Mouse (Mus musculus): Measurements from ENCODE around the gene Plin2.
"Not testable (repeated sequence)": the region's sequence is repeated elsewhere in the genome, so short reads cannot be mapped to it uniquely, and the experiment has no call there.

Plin2 gene

DNA sequence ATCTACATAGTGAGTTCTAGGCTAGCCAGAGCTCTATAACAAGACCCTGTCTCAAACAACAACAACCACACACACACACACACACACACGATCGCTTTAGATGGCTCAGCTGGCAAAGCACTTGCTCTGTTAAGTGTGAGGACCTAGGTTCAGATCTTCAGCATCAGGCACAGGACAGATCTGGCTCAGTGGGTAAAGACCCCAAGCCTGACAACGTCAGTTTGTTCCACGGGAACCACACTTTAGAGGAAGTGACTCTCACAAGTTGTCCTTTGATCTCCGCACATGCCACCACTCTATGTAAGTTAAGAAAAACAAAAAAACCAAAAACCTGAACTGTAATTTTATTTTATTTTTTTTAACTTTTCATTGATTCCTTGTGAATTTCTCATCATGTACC, 13.4 kb upstream of the Plin2 start:
- DNase-seq: no peak

DNA sequence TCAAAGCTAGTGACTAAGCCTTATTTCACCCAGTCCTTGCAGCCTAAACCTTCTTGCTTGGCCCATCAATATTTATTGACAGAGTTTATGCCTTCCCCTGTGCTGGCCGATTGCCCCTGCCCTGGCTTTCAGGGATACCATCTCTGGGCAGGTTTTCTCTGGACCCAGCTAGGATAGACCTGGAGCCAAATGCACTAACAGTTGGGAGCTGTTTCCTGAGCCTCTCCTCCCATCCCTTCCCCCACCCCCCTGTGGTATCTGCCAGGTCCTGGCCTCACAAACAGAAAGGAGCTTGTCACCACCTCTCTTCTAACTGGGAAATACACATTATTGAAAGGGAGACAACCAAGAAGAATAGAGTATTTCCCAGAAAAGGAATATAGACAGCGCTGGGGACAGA, 12.0 kb upstream of the Plin2 start:
- DNase-seq: peak; percentile 57

- DNase-seq: no peak
These were observed 11.6 kb upstream of the Plin2 start for GRCm38 (mm10) chr4:86681421-86681820.

DNA sequence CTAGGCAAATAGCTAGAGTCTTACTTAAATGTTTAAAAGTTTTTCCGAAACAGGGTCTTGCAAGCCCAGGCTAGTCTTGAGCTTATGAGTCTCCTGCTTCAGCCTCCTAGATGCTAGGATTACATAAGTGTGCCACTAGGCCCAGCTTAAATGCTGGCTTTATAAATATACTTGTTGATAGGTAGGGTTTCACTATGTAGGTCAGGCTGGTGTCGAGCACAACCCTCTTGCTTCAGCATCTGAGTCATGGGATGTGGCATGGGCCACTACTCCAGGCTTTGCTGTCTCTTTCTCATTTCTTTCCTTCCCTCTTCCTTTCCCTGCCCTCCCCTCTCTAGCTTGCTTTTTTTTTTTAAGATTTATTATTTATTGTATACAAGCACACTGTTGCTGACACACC, 9.8 kb upstream of the Plin2 start:
- no peak for DNase-seq

GRCm38 (mm10) chr4:86676756-86677155, 6.9 kb upstream of the Plin2 start:
- no peak for DNase-seq

GRCm38 (mm10) chr4:86674739-86675138, 4.9 kb upstream of the Plin2 start:
- peak; percentile 65 for DNase-seq

DNA sequence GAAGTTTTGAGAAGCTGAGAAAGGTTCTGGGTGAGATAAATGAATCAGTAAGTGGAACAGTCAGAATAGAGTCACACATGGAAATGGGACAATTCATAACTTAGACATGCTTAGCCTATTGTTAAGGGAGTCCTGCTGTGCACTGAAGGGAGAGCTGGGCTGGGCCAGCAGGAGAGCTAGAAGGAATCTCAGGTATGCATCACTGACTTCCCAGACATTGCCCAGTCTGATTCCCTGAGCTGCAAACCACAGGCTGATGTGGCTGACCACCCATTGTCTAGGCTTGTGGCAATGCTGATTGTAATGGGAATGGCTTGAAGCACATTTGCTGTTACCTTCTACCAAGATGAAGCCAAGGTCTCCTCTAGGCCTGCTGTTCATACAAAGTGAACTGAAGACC, 4.3 kb upstream of the Plin2 start:
- DNase-seq: not testable (repeated sequence)

DNA sequence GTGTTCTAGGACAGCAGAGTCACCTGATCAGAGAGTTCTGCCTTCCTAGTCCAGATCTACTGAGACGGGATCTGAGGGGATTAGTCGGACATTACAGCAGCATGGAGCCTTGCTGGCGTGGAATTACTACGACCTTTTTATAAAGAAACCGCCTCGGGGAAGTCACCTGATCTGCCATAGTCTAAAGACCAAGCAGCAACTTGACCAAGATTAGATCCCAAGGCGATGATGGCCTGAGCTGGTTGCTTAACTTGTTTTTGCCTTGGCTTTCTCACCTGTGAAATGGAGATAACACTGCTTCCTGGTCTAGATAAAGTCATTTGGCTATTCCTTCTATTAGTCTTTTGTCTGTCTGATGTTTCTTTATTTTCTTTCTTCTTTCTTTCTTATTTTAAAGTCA, 2.6 kb upstream of the Plin2 start:
- no peak for DNase-seq

DNA sequence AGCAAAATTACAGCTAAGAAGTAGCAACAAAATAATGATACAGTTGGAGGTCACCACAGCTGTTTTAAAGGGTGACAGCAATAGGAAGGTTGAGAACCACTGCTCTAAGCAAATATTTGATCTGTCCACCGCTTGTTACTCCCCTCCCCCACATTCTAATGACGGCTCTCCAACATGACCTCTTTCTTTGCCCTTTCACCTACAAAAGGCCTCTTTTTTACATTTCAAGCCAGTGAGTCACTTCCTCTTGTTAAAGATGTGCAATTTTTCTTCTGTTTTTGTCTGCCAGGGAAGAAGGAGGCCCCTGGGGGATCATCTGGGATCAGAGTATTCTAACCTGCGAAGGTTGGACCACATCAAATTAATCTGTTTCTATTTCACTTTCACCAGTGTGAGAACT, 1.9 kb upstream of the Plin2 start:
- DNase-seq: no peak

GRCm38 (mm10) chr4:86670582-86671306, 884 bp upstream of the Plin2 start:
- no peak for DNase-seq

DNA sequence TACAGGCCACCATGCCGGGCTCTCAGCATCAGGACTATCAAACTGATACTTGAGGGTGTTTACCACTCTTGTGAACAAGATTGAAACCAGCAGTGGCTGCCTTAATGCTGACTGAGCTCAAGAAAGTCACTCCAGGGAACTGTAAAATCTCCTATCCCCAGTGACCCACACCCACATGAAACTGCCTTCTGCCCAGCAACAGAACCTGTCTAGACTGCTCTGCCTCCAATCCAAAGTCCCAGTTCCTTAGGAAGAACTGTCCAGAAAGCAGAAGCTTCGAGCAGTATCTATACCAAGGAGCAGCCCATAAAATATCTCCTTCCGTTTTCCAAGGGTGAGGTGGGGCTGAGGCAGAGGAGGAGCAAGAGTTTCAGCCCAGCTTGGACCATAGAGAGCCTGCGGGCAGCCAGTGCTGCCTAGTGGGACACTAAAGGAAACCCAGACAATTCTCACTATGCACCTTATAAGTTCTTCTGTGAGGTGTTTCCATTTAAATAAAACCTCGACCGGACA, 563 bp downstream of the Plin2 start:
- not testable (repeated sequence) for DNase-seq

DNA sequence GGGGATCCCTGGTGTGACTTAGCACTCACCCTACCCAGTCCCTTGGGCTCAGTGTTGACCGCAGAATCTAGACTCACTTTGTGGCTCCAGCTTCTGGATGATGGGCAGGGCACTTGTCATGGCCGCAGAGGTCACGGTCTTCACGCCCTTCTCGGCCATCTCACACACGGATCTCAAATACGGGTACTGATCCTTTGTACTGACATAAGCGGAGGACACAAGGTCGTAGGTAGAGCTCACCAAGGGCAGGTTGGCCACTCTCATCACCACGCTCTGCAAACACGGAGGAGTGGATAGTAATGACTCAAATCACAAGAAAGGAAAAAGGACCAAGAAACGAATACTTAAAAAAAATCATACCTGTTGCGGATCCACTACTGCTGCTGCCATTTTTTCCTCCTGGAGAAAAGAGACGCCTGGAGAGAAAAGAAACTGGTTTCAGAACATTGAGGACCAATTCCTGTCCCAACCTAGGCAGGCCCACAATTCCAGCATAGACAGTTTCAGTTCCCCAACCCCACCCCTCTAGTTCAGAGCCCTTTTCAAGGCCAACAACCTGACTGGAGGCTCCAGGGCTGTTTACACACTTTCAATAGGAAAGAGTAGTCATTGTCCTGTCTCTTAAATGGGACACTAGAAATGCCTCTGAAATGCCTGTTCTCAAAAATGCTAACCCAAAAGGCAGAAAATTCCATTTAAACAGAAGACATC, 1.4 kb downstream of the Plin2 start:
- no peak for DNase-seq

DNA sequence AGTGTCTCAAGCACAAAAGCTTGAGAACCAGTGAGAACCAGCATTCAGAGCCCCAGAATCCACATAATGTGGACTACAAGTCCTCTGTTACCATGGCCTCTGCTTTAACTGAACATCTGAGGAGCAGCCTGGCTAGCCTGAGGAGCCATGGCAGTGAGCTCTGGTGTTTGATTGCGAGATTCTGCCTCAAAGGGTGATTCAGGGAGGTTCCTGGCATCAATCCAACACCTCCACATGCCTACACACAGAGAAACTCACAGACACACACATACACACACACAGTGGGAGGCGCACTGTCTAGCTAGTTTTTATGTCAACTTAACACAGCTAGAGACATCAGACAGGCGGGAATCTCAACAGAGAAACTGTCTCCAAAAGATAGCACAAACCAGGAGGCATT, 4.3 kb downstream of the Plin2 start:
- no peak for DNase-seq

GRCm38 (mm10) chr4:86663919-86664318, 5.9 kb downstream of the Plin2 start:
- no peak for DNase-seq

DNA sequence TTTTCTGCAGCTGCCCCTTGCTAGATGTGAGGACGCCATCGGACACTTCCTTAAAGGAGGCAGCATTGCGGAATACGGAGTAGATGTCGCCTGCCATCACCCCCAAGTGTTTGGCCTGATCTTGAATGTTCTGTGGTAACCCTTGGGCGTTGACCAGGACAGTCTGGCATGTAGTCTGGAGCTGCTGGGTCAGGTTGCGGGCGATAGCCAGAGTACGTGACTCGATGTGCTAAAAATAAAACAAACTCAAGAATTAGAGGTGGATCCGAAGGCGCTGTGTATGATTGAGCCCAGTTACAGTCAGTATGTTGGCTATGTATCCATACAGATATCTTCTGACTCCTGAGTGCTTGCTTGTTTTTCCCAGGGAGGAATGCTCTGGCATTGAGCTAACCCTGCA, 12.7 kb downstream of the Plin2 start:
- no peak for DNase-seq

GRCm38 (mm10) chr4:86656410-86656809, 13.4 kb downstream of the Plin2 start:
- DNase-seq: not testable (repeated sequence)

DNA sequence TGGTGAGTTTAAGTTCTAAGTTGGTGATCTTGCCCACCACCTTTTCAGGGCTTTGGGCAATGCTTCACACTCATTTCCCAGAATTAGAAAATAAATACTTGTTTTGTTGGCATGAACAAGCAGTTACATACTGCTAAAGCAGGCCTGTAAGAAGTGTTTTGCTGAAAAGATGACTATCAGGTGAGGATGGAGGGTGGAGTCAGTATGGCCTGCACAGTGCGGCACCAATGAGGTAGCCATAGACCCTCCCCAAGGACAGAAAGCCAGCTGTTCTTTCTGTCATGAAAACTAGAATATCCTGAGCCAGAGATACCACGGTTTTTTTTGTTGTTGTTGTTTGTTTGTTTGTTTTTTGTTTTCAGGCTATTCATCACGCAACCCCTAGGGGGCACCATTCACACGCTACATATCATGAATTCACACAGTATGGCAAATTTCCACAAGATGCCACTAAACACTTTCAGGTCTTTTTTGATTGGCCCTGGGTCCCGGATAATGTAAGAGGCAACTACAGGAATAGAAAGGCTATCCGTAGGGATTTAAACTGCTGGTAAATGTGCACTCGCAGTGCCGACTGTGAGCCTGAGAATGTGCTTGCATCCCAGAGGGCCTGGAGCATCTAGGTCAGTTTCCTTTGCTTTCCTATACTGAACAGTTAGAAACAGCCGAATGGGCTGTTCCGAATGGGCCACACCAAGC, 18.0 kb downstream of the Plin2 start:
- DNase-seq: no peak

DNA sequence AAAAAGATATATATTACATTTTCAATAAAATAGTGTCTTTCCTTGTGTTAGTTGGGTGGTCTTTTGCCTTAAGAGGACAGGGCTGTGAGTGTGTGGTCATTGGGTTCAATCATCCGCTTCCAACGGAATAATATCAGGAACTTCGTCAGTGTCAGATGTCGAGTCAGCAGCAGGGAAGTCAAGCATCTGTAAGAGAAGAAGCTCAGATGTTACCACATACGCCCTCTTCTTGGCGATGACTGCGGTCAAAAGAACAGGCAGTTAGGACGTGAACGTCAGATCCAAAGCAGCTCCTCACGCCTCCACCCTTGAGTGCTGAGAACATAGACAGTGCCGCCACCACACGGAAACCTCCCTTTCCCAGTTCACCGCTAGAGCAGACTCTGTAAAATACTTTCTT, 21.5 kb downstream of the Plin2 start:
- not testable (repeated sequence) for DNase-seq

DNA sequence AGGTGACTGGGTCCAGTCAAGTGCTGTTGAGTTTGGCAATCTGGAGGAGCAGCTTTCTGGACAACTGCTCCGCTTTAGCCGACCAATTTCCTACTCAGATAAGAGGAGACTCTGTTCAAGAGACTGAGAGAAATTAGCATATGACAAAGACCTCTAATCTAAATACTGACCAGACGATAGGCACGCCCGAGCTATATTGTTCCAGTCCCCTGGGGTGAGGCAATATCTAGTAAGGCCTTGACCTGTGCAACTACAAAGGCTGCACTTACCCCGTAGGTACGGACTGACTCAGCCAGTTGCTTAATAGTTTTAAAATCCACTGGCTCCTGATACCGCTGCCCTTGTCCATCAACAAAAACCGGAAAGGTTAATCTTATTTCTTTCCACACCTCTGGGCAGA, 32.3 kb downstream of the Plin2 start:
- not testable (repeated sequence) for DNase-seq

- peak; percentile 48 for DNase-seq
These were observed 35.0 kb downstream of the Plin2 start for GRCm38 (mm10) chr4:86634873-86635272.

DNA sequence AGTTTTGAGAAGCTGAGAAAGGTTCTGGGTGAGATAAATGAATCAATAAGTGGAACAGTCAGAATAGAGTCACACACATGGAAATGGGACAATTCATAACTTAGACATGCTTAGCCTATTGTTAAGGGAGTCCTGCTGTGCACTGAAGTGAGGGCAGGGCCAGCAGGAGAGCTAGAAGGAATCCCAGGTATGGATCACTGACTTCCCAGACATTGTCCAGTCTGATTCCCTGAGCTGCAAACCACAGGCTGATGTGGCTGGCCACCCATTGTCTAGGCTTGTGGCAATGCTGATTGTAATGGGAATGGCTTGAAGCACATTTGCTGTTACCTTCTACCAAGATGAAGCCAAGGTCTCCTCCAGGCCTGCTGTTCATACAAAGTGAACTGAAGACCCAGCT, 35.5 kb downstream of the Plin2 start:
- not testable (repeated sequence) for DNase-seq

DNA sequence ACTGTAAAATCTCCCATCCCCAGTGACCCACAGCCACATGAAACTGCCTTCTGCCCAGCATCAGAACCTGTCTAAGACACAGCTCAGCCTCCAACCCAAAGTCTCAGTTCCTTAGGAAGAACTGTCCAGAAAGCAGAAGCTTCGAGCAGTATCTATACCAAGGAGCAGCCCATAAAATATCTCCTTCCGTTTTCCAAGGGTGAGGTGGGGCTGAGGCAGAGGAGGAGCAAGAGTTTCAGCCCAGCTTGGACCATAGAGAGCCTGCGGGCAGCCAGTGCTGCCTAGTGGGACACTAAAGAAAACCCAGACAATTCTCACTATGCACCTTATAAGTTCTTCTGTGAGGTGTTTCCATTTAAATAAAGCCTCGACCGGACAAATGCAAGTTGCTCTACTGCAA, 37.3 kb downstream of the Plin2 start:
- DNase-seq: not testable (repeated sequence)

DNA sequence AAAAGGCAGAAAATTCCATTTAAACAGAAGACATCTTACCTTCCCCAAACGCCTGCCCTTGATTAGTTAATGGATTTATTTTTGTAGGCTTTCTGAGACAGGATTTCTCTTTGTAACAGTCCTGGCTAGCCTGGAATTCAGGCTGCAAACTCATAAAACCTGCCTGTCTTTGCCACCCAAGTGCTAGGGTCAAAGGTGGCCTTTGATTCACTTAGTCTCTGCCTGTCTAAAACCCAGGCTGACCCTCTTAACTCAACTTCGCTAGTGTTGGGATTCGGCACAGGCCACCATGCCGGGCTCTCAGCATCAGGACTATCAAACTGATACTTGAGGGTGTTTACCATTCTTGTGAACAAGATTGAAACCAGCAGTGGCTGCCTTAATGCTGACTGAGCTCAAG, 38.0 kb downstream of the Plin2 start:
- no peak for DNase-seq

- DNase-seq: not testable (repeated sequence)
These were observed 43.4 kb downstream of the Plin2 start for GRCm38 (mm10) chr4:86626496-86626895.

Measured in cerebellum, adult 11-12 months (tissue).